Mouse (Mus musculus) stomach, postnatal 0 days (tissue): ENCODE data around the gene Ppa2.

Experiments
- CTCF ChIP-seq: IDR thresholded peaks from 2 replicates; pipeline ENCODE4 v1.5.1; 2016; ENCODE audit warnings: antibody characterized with exemption, low read depth, mild to moderate bottlenecking, moderate library complexity
- EP300 ChIP-seq: optimal IDR thresholded peaks from 2 replicates; pipeline ENCODE3; 2016; ENCODE audit warnings: antibody characterized with exemption

DNA sequence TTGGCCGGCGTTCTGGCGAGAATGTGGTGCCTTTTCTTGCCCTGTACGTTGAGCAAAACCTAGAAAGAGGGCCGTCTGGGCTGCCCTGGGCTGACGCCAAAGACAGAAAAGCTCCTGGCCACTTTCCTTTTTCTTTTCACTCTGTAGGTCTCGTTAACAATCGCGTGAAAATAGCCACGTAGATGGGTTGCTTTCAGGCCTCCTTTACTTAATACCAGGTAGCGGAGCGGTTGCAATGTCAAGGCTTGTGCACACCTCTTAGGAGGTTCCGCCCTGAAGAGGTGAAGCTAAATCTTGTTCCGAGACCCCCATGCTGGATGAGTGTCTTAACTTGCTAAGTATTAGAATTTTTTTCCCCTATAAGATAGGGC is 884 bp downstream of the Ppa2 start:
- TF ChIP-seq CTCF (no peak), EP300 (no peak)
